Mouse (Mus musculus) right cerebral cortex, postnatal 14 days (tissue): ENCODE measurements around the gene Cmtm5.
"Not testable (repeated sequence)": the region's sequence is repeated elsewhere in the genome, so short reads cannot be mapped to it uniquely, and the experiment has no call there.

ENCODE experiments used
- DNase-seq: peaks from one replicate; pipeline ENCODE4 v3.0.0; 2022

Gene Cmtm5

DNA sequence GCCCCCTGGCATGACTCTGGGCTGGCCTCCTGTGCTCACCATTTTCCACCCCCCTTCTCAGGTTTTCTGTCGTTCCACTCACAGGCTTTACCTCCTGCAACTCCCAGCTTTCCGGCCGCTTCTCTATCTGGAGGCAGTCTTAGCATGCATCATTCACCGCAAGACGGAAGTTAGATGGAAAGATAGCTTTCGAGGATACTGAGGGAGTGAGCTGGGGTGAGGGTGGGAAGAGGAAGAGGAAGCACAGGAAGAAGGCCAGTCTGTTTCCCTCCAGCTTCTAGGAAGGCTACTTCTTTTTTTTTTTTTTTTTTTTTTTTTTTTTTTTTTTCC is 735 bp downstream of the Cmtm5 start:
- DNase-seq = no peak

DNA sequence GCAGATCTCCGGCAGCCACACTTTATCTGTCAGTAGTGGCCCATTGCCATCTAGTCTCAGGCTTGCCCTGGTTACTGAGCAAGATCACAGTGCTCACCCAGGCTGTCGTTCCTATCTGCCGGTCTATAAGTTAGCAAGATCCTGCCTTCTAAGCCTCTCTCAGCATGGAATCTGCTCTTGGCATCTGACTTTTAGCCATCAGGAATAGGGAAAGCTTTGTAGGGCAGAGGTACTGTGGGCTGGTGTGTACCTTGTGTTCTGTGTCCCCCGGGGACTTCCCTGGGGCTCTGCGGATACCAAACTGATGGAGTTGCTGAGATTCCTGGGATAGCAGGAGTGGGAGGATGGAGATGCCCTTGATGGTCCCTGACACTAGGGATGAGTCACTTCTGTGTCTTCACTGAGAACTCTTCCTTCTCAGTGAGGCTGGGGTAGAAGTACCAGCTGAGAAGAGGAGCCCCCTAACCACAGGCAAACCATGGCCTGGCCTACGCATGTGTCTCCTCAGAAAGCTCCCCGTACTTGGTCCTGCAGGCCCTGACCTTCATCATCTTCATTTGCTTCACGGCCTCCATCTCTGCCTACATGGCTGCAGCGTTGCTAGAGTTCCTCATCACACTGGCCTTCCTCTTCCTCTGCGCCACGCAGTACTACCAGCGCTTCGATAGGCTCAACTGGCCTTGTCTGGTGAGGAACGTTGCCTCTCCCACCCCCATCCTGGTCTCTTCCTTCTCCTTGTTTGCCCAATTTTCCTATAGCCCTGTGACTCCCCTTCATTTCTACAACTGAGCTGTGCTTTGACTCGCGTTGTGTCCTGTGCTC is 1.5 kb downstream of the Cmtm5 start:
- no peak for DNase-seq

DNA sequence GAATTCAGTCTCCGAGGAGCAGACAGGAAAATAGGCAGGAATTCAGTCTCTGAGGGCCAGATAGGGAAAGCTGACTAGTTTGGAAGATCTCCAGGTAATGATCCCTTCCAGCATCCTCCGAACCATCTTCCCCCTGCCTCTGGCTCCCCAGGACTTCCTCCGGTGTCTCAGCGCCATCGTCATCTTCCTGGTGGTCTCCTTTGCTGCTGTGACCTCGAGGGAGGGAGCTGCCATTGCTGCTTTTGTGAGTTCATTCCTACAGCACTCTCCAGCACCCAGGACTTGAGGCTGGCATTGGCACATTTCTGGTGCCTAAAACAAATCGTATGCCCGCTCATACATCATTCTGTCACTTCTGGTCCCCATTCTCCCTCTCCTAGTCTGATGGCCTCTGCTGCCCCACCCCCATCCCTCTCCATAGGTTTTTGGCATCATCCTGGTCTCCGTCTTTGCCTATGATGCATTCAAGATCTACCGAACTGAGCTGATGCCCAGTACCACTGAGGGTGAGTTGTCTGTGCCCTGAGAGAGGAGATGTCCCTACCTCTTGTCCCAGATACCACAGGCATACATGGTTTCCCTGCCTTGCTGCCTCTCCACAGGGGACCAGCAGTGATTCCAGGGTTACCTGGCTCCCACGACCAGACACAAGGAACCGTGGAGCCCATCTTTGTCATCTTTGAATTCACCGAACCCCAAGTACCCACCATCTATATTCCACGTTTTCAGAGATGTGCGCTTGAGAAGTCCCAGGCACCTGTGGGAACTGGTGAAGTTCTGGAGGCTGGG is 2.6 kb downstream of the Cmtm5 start:
- DNase-seq = no peak

DNA sequence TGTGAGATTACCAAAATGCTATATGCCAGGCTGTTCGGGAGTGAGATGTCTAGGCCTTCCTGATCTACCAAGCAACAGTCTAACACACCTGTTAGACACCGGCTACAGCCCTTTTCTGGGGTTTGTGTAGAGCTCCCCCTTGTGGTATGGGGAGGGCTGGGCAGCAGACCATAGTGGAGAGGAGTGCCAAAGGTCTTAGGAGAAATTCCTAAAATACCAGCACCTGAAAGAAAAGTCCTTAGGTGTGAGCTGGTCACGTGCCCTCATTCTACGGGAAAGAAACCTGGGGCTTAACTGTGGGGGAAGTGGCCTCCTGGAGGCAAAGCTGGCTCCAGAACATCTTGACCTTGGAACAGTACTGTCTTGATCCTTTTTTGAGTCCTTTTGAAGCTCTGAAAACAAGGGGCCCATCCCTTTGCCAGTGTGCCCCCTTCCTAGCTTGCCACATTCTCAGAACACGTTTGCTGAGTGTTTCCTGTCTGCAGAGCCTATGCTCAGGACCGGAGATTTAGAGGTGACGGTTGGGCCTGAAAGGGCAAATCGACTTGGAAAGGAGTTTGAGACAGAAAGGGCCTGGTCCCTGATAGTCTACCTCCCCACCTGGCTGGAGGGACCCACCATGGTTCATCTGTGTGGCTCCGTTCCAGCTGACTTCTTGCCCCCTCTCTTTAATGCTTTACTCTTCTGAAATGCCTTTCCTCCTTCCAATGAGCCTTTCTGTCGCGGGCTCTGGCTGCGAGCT is 3.5 kb downstream of the Cmtm5 start:
- DNase-seq = no peak

DNA sequence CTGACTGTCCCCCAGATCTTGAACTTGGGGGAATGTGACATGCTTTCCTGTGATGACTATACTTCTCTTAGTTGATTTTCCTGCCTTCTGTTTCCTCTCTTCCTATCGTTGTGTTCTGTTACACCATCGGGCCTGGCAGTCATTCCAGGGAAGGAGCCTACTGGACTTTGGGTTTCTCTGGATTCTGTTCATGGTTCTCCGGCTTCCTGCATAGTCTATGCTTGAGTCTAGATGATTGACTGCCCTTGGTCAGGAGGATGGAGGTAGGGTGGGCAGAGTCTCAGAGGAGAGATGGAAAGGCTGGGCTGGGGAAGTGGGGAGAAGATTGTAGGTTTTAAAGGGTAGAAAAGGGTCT is 4.1 kb downstream of the Cmtm5 start:
- DNase-seq = no peak

DNA sequence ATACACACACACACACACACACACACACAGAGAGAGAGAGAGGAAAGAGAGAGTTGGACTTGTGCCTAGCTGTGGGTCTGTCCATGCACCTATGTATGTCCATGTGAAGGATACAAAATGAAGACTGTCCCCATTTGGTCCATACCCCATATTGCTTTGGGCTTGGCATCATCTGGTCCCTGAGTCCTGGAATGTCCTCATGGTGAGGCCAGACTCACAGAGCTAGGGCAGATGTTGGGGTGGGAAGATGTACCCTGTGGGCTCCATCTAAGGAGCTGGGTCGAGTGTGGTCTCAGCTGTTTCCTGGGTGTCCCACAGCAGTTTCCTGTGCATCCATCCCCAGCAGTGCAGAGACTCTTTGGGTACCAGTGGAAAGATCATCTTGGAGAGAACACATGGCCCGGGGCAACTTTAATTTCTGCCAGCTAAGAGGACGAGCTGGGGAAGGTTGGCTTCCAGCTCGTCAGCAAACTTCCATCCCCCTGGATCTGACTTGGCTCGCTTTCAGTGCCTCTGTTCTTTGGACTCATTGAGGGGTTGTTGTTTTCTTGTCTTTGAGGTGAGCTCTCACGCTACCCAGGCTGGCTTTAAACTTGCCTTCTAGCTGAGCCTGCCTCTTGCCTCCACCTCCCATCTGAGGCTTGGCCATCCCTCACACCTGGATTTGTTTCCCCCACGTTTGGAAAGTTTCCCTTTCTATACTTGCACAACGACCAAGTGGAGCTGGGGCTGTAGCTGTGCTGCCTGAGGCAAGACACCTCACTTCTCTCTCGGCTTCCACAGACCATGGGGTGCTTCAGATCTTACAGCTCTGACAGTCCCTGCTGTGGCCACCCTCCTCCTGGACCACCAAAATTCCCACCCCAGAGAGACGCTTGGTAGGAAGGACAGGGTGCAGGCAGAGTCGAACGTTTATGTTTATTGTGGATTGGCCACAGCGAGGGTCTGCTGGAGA is 5.2 kb downstream of the Cmtm5 start:
- DNase-seq = no peak

DNA sequence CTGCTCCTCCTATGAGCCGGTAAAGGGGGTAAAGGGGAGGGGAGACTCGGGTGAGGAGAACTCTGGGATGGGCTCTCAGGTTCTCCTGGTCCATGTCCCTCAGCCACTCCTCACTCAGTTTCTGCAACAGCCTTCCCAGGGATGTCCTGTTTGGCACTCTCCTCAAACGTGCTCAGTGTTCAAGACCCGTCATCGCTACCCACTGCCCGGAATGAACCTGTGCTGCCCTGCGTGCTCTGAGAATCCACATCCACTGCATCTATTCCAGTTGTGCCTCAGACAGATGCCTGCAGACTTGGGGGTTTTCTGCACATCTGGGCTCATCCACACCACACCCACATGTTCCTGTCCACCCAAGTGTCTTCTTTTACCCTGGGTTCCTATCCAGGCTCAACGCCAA is 6.4 kb downstream of the Cmtm5 start:
- DNase-seq = no peak

DNA sequence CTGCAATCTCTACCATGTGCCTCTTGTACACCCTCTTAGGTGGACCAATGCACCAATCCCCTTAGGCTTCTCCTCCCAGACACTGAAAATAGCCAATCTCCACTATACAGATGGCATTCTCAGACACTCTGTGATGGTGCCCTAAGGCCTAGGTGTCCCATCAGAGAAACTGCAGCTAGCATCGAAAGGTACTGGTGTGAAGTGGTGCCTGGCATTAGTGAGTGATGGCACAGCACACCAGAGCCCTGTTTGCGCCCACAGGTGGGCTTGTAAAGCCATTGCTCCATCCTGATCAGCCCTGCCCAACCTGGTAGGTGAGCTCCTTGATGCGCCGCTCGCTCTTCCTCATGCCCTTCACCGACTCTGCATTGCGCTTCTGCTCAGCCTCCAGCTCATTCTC is 7.9 kb downstream of the Cmtm5 start:
- no peak for DNase-seq

DNA sequence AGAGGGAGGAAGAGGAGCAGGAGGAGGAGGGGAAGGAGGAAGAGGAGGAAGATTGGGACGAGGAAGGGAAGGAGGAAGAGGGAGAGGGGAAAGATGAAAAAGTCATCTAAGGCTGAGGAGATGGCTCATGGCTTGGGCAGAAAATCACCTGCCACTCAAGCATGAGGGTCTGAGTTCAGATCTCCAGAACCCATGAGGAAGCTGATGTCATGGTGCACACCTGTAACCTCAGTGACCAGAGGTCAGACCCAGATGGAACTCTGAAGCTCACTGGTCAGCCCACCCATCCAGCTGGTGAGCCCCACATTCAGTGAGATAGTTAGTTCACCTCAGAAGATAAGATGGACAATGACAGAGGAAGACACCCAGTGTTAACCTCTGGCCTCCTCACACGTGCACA is 8.9 kb downstream of the Cmtm5 start:
- DNase-seq = no peak

DNA sequence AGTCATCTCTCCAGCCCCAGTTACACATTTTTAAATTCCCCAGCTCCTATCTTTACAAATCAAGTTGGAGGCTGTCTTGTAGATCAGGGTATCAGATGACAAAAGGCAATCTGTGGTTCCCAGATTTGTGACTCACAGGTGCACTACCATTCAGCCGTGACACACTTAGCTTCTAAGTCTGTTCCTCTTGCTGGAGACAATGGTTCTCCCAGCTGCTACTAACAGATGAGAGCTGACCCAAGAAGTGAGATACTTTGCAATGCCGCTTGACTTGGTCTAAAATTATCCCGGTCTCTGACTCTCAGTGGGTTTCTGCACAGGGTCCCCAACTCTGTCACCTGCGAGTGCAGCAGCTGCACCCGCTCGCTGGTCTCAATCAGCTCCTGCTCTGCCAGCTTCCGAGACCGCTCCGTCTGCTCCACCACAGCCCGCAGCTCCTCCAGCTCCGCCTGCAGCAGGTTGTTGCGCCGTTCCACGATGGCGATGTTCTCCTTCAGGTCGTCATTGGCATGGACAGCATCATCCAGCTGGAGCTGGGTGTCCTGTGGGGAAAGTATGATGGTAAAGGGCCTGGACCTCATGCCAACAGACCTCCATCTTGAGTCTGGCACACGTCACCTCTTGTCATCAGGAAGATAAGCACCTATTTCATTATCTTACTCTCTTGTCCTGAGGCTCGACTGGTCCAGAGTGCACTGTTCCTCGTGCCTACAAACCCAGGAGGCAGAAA is 10.1 kb downstream of the Cmtm5 start:
- no peak for DNase-seq

DNA sequence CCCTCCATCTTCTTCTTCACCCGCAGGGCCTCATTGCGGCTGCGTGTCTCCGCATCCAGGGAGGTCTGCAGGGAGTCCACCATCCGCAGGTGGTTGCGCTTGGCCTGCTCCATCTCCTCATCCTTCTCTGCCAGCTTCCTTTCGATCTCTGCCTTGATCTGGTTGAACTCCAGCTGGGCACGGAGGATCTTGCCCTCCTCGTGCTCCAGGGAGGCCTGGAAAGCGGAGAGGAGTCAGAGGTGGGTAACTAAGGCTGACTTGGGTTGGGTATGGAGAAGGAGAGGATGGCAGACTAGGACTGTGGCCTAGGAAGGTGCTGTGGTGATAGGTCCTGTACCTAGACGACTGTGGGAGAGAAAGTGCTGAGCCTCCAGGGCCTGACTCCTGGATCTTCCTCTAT is 10.9 kb downstream of the Cmtm5 start:
- not testable (repeated sequence) for DNase-seq

DNA sequence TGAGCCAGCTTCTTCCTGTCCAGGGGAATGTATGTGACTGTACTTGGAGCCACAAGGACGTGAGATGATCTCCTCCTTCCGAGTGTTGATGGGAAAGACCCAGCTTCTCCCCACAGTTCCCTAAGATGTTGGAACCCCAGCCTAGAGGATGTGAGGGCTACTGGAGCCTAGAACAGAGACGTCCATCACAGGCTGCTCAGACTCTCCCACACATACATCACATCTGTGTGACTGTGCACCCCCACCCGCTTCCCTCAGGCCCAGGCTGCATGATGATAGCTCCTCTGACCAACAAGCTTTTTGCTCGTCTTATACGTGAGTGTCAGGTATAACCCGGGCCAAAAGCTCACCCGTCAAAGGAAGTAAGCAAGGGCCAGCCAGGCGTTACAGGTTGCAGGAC is 12.7 kb downstream of the Cmtm5 start:
- DNase-seq = no peak

DNA sequence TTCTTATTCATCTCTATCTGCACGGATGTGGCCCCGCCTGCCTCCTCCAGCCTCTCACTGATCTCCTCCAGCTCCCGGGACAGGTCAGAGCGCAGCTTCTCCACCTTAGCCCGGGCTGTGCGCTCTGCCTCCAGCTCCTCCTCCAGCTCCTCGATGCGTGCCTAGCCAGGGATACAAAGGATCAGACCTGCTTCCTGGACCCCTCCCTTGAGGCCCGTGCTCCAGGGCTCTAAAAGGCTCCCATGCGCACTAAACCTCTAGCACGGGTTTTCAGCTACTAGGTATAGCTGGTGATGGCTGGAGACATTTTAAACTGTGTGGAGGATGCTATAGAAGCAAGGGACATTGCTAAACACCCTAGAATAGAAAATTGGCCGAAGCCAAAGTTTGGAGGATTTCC is 14.4 kb downstream of the Cmtm5 start:
- DNase-seq = no peak

DNA sequence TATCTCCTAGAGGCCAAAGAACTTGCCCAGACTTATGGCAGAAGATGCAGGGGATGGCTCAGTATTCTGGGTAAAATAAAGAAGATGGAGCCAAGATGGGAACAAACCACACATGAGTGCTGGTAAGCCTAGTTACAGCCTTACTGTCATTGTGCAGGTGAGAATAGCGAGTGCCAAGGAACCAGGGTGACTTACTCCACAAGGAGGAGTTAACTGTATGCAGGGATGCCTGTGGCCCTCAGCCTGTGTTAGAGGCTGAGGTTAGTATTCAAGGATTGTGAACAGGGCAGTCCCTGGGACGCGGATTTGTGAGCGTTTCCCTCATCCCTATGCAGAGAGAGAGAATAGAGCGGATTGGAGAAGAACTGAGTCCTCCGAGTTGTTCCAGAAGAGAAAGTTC is 15.5 kb downstream of the Cmtm5 start:
- no peak for DNase-seq

DNA sequence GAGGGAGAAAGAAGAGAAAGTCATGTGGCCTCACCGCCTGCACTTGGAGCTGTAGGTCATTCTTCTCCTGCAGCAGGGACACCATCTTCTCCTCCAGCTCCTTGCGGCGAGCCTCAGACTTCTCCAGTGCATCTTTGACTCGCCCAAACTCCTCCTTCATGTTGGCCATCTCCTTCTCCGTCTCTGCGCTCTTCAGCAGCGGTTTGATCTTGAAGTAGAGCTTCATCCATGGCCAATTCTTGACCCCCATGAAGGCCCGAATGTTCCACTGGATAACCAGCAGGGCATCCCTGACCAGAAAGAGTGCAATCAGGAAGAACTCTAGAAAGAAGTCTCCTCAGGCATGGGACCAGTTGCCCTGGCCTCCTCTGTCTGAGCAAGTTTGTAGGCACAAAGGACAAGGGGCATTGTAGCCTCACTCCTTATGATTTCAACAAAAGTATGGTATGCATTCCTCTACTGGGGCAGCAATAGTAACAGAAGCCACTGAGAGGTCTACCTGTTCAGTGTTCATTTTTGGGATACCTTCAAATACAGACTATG is 17.7 kb downstream of the Cmtm5 start:
- no peak for DNase-seq

DNA sequence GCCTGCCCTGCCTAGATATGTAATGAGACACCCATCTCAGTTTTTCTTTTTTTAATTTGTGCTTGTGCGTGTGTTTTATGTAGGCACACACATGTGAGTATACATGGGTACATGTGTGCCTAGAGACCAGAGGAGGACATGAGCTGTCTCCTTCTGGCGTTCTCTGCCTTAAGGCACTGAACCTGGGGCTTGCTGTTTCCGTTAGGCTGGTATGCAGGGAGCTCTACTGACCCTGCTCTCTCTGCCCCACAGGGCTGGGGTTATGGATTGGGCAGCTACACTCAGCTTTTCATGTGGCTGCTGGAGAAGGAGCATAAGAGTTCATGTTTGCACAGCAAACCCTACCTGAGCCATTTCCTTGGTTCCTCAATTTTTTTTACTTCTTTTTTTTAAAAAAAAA is 18.4 kb downstream of the Cmtm5 start:
- DNase-seq = no peak

DNA sequence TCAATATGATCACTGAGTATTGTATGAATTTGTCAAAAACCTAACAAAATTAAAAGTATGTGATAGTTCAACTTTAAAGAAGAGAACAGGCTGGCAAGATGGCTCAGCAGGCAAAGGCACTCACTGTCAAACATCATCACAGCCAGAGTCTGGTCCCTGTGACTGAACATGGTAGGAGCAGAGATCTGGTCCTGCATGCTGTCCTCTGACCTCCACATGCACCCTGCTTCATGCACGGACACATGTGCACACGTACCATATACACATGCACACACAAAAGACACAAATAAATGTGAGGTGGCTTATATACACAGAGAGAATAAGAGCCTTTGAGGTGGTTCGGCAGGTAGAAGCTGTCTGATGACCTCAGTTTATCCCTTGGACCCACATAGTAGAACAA is 19.4 kb downstream of the Cmtm5 start:
- DNase-seq = no peak

DNA sequence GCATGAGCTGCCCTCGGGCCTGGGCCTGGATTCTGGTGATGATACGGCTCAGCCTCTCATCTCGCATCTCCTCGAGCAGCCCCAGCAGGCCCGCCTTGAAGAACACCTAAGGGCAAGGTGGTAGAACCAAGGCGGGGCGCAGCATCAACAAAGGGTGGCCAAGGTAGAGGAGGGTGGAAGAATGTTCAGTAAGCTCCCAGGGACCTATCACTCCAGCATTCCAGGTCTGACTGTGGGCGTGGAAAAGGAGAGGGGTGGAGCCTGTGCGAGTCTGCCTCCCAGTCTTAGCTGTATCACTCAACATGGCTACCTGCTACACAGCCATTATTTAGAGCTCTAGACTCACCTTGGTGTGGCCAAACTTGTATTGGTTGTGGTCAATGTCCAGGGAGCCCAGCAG is 20.5 kb downstream of the Cmtm5 start:
- DNase-seq = no peak

DNA sequence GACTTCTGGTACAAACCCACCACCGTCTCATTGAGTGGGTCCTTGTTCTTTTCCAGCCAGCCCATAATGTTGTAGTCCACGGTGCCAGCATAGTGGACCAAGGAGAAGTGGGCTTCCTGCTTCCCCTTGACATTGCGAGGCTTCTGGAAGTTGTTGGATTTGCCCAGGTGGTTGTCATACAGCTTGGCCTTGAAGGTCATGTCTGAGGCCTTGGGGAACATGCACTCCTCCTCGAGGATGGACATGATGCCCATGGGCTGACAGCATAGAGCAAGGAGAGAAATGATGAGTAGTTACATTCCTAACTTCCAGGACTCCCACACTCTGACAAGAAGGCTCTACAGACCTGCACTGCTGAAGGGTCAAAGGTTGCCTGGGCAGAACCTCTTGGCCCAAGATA is 22.4 kb downstream of the Cmtm5 start:
- no peak for DNase-seq

DNA sequence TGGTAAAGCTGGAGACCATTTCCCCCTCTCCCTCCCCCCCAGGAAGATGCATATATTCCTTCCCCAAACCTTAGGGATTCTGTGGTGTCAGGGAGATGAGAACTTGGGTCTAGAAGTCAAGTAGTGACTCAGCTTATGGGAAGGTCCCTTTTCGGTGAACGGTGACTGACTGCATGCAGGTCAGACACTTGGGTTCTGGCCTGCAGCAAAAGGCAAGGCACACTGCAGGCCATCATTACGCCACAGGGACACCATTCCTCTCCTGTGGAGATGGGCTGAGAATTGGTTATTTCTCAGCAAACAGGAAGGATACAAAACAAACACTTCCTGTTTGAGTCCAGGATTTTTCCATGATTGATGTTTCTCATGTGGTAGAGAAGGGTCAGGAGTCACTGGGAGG is 23.1 kb downstream of the Cmtm5 start:
- DNase-seq = no peak

DNA sequence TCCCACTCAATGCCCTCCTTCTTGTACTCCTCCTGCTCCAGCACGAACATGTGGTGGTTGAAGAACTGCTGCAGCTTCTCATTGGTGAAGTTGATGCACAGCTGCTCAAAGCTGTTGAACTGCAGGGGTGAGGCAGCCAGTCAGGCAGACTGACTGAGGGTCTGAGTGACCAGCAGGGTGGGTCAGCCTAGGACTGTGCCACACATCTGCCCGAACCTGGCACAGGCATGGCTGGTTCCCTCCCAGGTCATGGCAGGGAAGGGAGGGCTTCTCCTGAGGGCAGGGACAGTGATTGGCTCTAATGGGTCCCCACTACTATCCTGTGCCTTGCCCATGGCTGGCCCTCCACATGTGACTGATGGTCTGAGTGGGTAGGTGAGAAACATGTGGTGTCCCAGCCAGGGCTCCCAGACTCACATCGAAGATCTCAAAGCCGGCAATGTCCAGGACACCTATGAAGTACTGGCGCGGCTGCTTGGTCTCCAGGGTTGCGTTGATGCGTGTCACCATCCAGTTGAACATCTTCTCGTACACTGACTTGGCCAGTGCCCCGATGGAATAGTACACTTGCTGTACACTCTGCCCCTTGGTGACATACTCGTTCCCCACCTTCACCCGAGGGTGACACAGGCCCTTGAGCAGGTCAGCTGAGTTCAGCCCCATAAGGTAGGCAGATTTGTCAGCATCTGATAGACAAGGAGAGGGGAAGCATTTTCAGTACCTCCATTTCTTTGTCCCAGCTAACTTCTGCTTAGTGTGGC is 24.0 kb downstream of the Cmtm5 start:
- DNase-seq = not testable (repeated sequence)
